Mouse (Mus musculus) forebrain, embryonic 12.5 days (tissue): Measurements from ENCODE around the gene Ntn1. TPM values are rescaled to one million over a fixed set of nuclear protein-coding genes. Genes with fewer than 3 reads are reported as not detected.
A peak's percentile ranks its signal among the peaks of the same experiment; 100 is the strongest.

ENCODE experiments used
- ATAC-seq: fragments of 200-750 bp; cut with Nextera tagmentation; 2 replicates; pipeline ENCODE4 v1.8.0; 2017; ENCODE audit warnings: moderate TSS enrichment; ENCODE audit not compliant: low FRiP score
- H3K27ac ChIP-seq: fragments of 300-500 bp; sonication (generic); 2 replicates; pipeline ENCODE4 v1.5.1; 2016; ENCODE audit warnings: mild to moderate bottlenecking
- H3K27me3 ChIP-seq: fragments of 300-500 bp; sonication (generic); 2 replicates; pipeline ENCODE4 v1.6.1; 2016; ENCODE audit warnings: mild to moderate bottlenecking
- H3K36me3 ChIP-seq: fragments of 300-500 bp; sonication (generic); replicated peaks from 2 replicates; pipeline ENCODE4 v1.6.1; 2016; ENCODE audit warnings: mild to moderate bottlenecking
- H3K4me1 ChIP-seq: fragments of 300-500 bp; sonication (generic); 2 replicates; pipeline ENCODE4 v1.6.1; 2016
- H3K4me2 ChIP-seq: fragments of 300-500 bp; sonication (generic); 2 replicates; pipeline ENCODE4 v1.6.1; 2016; ENCODE audit warnings: mild to moderate bottlenecking, moderate library complexity
- H3K4me3 ChIP-seq: fragments of 300-500 bp; sonication (generic); replicated peaks from 2 replicates; pipeline ENCODE4 v1.5.1; 2016; ENCODE audit warnings: mild to moderate bottlenecking
- H3K9ac ChIP-seq: fragments of 300-500 bp; sonication (generic); 2 replicates; pipeline ENCODE4 v1.6.1; 2016; ENCODE audit warnings: mild to moderate bottlenecking
- H3K9me3 ChIP-seq: fragments of 300-500 bp; sonication (generic); 2 replicates; pipeline ENCODE4 v1.6.1; 2016
- WGBS: fragments of 180-500 bp; shearing (Covaris S2); methylation state at CpG from one replicate; pipeline ENCODE4 v1.1.7; 2016; 5-methylcytosine and 5-hydroxymethylcytosine counted together
- polyA plus RNA-seq: library from polyadenylated mRNA; unstranded; fragments of >200 nt; fragmentation: Nextera tagmentation; extraction: Ambion mirVana; gene quantifications from 2 replicates; pipeline ENCODE4 v1.2.1, GENCODE M21; 2016

The Ntn1 gene
- polyA plus RNA-seq, 1 experiment from 2014 or later = 14.2 TPM

DNA sequence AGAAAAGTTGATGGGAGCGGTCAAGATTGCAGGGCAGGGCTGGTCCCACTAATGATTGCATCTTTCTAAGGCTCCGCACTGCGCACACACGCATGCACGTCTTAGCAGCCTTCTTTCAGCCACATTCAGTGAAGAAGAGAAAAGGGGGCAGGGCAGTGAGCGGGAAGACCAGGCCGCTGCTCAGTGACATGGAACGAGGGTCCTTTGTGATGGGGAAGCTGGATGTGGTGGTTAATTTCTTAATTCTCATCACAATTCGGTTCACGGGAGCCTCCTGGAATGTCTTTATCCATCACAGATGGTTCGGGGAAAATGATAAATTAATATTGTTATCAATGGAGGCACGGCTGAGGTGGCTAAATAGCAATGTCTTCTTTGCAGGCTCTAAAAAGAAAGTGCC, 126.8 kb downstream of the Ntn1 start:
- H3K4me2 ChIP-seq = no peak overlapping the region; the same call in 1 of the 2 replicates
- no peaks in the 10 kb centered on the region for H3K9me3 ChIP-seq
- peaks cover 45% of the 10 kb centered on the region for H3K4me1 ChIP-seq
- H3K4me3 ChIP-seq = no peak overlapping the region
- H3K27me3 ChIP-seq = peaks cover 14% of the 10 kb centered on the region; the same call in 1 of the 2 replicates
- no peaks in the 10 kb centered on the region for H3K36me3 ChIP-seq
- WGBS = 12% methylated on average over 12 of the region's 12 CpGs
- ATAC-seq = peak; percentile 70
- no peak overlapping the region for H3K9ac ChIP-seq
- peak overlapping the region; percentile 83 for H3K27ac ChIP-seq

DNA sequence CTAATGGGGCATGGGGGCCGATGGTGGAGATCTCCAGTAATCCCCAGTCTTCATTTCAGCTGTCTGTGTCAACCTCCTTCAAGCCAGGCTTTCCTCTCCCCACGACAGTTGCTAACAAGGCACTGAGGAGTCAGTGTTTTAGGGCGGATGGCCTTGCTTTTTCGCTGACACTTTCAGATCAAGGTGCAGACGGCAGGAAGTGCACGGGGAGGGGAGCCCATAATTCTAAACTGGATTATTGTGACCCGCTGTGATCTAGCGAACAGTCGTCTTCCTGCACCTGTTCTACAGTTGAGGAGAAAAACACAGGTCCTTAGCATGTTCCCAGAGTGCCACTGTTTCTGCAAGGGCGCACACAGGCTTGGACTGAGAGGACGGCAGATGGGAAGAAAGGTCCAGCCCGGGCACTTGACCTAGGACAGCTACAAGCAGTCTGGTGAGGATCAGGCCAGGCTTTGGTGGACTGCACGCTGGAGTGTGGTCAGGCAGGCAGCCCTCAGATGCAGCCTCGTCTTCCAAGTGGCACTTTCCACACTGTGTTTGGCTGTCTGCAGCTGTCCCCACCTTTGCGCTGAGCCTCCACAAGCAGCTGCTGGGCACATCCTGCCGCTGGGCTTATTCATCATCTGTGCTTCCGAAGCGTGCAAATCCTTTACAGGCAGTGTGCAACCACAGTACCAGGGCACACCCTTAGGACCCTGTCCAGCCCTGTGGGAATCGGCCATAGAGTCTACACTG, 129.7 kb downstream of the Ntn1 start:
- H3K9ac ChIP-seq = no peak overlapping the region

DNA sequence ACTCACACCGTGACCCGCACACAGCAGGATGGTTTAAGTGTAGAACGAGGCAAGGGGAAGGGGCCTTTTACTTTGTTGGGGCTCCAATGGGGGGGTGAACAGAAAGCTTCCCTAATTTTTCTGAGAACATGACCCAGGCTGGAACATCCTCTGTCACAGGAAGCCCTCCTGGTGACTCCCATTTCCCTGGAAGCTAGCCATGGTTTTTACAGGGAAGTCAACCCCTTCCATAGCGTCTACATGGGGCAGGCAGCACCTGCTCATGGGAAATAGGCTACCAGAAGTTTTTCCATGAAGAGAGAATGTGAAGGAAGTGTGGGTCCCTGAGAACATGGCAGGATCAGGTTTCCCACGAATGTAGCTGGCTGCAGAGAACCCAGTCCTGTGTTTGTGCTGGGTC, 136.3 kb downstream of the Ntn1 start:
- Histone ChIP-seq H3K27me3 (no peaks in the 10 kb centered on the region), H3K36me3 (no peaks in the 10 kb centered on the region), H3K9me3 (no peaks in the 10 kb centered on the region), H3K4me3 (no peak overlapping the region), H3K9ac (no peak overlapping the region), H3K4me2 (no peak overlapping the region), H3K4me1 (peaks cover 3% of the 10 kb centered on the region; the same call in 1 of the 2 replicates), H3K27ac (no peak overlapping the region)
- 92% methylated on average over 5 of the region's 5 CpGs for WGBS
- ATAC-seq = no peak

More for the DNA sequence above, 129.7 kb downstream of the Ntn1 start:
- H3K4me1 ChIP-seq = peaks cover 44% of the 10 kb centered on the region
- no peak overlapping the region for H3K4me3 ChIP-seq
- WGBS = 79% methylated on average over 19 of the region's 19 CpGs
- no peak overlapping the region for H3K27ac ChIP-seq
- ATAC-seq = no peak
- H3K27me3 ChIP-seq = peaks cover 1% of the 10 kb centered on the region; the same call in 1 of the 2 replicates
- no peaks in the 10 kb centered on the region for H3K9me3 ChIP-seq
- no peak overlapping the region for H3K4me2 ChIP-seq
- no peaks in the 10 kb centered on the region for H3K36me3 ChIP-seq

DNA sequence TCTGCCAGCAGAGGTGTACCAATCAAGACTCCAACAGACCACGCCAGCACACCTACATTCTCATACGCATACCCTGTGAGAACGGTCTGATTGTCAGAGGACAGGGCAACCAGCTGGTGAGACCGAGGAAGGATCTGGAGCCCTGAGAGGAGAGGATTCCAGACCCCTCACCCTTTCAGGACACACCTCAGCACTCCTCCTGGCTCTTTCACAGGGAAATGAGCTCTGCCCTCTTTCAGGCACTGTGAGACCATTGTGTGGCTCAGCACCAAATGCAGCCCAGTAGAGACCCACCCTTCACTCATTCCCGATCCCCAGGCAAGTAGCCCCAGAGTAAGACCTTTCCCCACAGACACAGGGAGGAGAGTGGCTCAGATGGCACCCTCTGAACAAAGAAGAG, 137.5 kb downstream of the Ntn1 start:
- WGBS = 89% methylated on average over 5 of the region's 5 CpGs
- H3K27ac ChIP-seq = no peak overlapping the region

DNA sequence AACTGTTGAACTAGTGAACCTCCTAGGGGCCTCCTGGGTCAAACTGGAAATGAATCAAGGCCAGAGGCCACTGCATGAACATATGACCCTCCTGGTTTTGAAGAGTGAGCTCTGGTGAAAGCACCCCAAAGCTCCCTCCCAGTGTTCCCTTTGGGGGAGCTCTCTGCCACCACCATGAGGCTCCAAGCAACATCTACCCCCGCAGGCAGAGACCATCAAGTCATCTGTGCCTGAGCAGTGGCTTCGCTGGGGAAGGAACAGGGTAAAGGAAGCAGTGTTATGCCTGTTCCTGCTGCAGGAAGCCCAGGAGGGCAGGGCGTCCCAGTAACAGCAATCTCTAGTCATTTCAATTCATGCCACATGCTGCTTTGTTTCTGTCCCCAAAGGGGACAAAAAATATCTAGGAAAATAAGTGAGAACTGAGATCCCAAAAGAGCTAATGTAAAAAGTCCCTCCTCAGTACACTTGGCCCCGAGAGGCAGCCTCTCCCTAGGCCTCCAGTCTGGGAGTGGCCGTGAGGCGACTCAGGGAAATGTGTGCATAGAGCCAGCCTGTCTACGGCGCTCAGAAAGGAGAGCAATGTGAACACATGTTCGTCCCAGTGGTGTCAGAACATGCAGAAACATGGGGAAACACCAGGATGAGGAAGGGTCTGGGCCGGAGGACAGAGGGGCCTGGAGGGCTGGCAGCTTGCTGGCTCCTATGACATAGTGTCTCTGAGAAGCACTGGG, 139.3 kb downstream of the Ntn1 start:
- Histone ChIP-seq H3K27me3 (no peaks in the 10 kb centered on the region), H3K9me3 (no peaks in the 10 kb centered on the region), H3K27ac (no peak overlapping the region), H3K9ac (no peak overlapping the region), H3K36me3 (no peaks in the 10 kb centered on the region), H3K4me1 (0 out of 2 replicates have a peak, but pooled peaks cover 3% of the 10 kb centered on the region), H3K4me3 (no peak overlapping the region), H3K4me2 (no peak overlapping the region)
- ATAC-seq = no peak
- WGBS = 88% methylated on average over 10 of the region's 10 CpGs

More for the DNA sequence above, 137.5 kb downstream of the Ntn1 start:
- no peaks in the 10 kb centered on the region for H3K9me3 ChIP-seq
- no peak overlapping the region for H3K4me3 ChIP-seq
- no peaks in the 10 kb centered on the region for H3K36me3 ChIP-seq
- no peak overlapping the region for H3K4me2 ChIP-seq
- ATAC-seq = no peak
- no peaks in the 10 kb centered on the region for H3K27me3 ChIP-seq
- H3K4me1 ChIP-seq = 0 out of 2 replicates have a peak, but pooled peaks cover 3% of the 10 kb centered on the region
- H3K9ac ChIP-seq = no peak overlapping the region

DNA sequence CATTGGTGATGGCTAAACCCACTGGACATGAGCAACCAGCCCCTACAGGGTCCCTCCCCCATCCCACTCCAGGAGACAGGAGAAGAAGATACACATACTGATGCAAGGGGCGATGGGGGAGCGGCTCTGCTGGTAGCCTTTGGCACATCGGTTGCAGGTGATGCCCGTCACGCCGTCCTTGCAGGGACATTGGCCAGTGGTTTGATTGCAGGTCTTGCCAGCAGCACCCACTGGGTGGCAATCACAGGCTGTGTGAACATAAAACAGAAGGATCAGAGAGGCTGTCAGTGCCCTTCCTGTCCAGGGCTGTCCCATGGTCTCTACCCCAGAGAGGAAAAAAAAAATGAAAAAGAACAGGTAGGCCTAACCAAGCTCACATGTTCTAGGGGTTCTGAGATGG, 140.2 kb downstream of the Ntn1 start:
- H3K27me3 ChIP-seq = no peaks in the 10 kb centered on the region
- 96% methylated on average over 6 of the region's 6 CpGs for WGBS
- H3K4me3 ChIP-seq = no peak overlapping the region
- H3K9ac ChIP-seq = no peak overlapping the region
- 0 out of 2 replicates have a peak, but pooled peaks cover 3% of the 10 kb centered on the region for H3K4me1 ChIP-seq
- H3K4me2 ChIP-seq = no peak overlapping the region
- no peaks in the 10 kb centered on the region for H3K9me3 ChIP-seq
- no peak for ATAC-seq
- no peaks in the 10 kb centered on the region for H3K36me3 ChIP-seq
- H3K27ac ChIP-seq = no peak overlapping the region

DNA sequence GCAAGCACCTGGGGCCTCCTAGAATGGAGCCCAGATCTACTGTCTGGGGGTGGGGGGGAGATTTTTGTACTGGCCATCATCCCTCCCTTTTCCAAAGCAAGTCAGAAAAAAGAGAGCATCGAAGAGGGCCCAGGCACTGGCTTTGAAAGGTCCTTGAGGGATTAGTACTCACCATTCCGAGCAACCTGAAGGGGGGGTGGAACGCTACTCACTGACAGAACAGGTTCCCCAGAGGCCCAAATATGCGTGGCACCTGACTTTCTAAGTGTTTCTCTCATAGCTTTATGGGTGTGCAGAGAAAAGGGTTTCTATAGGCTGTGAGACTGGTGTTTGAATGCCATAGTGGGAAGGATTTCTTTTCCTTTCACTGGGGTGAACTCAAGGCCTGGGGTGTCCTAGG, 142.1 kb downstream of the Ntn1 start:
- Histone ChIP-seq H3K4me3 (no peak overlapping the region), H3K9ac (no peak overlapping the region), H3K27ac (no peak overlapping the region), H3K9me3 (no peaks in the 10 kb centered on the region), H3K4me2 (no peak overlapping the region), H3K27me3 (no peaks in the 10 kb centered on the region), H3K36me3 (no peaks in the 10 kb centered on the region), H3K4me1 (0 out of 2 replicates have a peak, but pooled peaks cover 3% of the 10 kb centered on the region)
- WGBS = 75% methylated on average over 4 of the region's 4 CpGs
- ATAC-seq = no peak

DNA sequence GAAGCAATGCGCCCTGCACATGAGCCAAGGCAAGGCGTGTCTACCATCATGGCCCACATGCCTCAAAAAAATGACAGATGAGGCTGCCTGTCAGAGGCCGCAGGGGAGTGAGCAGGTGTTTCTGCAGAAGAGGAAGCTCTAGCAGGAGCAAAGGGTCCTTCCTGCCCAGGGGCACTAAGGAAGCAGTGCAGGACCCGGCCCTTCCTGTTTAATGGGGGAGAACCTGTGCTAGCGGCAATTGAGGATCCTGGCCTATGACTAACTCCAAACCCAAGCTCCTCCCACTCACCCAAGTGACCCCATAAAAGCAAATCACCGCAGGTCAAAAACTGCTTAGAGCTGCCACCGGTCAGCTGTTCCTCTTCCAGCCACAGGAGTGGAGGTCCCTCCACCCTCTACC, 147.1 kb downstream of the Ntn1 start:
- H3K4me3 ChIP-seq = no peak overlapping the region
- no peaks in the 10 kb centered on the region for H3K9me3 ChIP-seq
- WGBS = 93% methylated on average over 7 of the region's 7 CpGs
- H3K9ac ChIP-seq = no peak overlapping the region
- 0 out of 2 replicates have a peak, but pooled peaks cover 3% of the 10 kb centered on the region for H3K27me3 ChIP-seq
- no peak for ATAC-seq
- peaks cover 5% of the 10 kb centered on the region; the same call in 1 of the 2 replicates for H3K4me1 ChIP-seq
- H3K27ac ChIP-seq = no peak overlapping the region
- H3K36me3 ChIP-seq = no peaks in the 10 kb centered on the region
- no peak overlapping the region for H3K4me2 ChIP-seq

DNA sequence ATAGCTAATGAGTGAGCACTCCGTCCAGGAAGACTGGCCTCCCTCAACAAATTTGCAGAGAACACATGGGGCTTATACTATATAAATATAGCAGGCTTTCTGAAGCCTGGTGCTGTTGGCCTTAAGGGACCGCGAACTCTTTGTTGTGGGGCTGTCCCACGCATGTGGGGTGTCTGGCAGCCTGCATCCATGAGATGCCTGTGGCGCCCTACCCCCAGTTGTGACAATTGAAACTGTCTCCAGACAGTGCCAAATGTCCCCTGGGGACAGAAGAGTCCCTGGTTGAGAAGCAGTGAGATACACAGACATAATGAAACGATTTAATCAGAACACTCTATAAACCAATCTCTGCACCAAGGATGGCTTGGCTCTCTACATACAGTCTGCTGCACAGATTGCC, 150.5 kb downstream of the Ntn1 start:
- Histone ChIP-seq H3K9me3 (no peaks in the 10 kb centered on the region), H3K9ac (no peak overlapping the region), H3K4me2 (no peak overlapping the region), H3K4me1 (peaks cover 15% of the 10 kb centered on the region; the same call in 1 of the 2 replicates), H3K27me3 (0 out of 2 replicates have a peak, but pooled peaks cover 4% of the 10 kb centered on the region), H3K27ac (no peak overlapping the region), H3K36me3 (no peaks in the 10 kb centered on the region), H3K4me3 (no peak overlapping the region)
- ATAC-seq = no peak
- WGBS = 79% methylated on average over 6 of the region's 6 CpGs

DNA sequence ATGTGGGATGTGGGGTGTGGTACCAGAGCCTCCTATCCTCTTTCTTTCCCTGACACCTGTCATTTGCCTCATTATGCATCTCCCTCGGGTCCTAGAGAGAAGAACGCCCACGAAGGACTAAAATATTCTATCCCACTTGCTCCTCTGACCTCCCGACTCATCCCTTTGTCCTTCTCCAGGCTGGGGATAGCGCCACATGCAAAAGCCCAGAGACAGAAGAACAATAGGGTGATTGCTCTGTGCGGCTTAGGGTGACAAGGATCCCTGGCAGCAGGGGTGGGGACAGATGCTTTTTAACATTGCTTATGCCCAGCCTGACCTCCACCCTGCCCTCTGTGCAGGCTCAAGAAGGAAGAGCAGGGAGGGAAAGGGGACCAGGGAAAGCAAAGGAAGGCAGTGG, 152.7 kb downstream of the Ntn1 start:
- Histone ChIP-seq H3K9me3 (0 out of 2 replicates have a peak, but pooled peaks cover 3% of the 10 kb centered on the region), H3K4me2 (no peak overlapping the region), H3K4me3 (no peak overlapping the region), H3K27ac (no peak overlapping the region), H3K4me1 (peaks cover 31% of the 10 kb centered on the region), H3K9ac (no peak overlapping the region), H3K27me3 (0 out of 2 replicates have a peak, but pooled peaks cover 4% of the 10 kb centered on the region), H3K36me3 (no peaks in the 10 kb centered on the region)
- 12% methylated on average over 6 of the region's 6 CpGs for WGBS
- no peak for ATAC-seq

DNA sequence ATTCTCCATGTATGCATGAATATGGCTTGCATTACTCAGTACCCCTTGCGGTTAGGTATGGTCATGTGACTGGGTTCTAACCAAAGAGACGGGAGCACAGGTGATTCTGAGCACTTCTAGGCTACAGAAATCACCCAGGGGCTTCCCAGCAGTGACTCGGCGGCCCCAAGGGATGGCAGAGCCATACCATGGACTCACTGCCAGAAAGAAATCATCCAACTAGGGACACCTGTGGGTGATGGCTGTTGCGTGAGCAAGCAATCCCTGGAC, 155.7 kb downstream of the Ntn1 start:
- H3K27me3 ChIP-seq = peaks cover 10% of the 10 kb centered on the region; the same call in 1 of the 2 replicates
- H3K4me1 ChIP-seq = peaks cover 27% of the 10 kb centered on the region
- peak overlapping the region; percentile 70; the same call in 1 of the 2 replicates for H3K27ac ChIP-seq
- no peaks in the 10 kb centered on the region for H3K36me3 ChIP-seq
- H3K4me3 ChIP-seq = no peak overlapping the region
- WGBS = 87% methylated on average over 5 of the region's 5 CpGs
- no peak overlapping the region for H3K4me2 ChIP-seq
- ATAC-seq = no peak
- H3K9ac ChIP-seq = no peak overlapping the region
- 0 out of 2 replicates have a peak, but pooled peaks cover 3% of the 10 kb centered on the region for H3K9me3 ChIP-seq

DNA sequence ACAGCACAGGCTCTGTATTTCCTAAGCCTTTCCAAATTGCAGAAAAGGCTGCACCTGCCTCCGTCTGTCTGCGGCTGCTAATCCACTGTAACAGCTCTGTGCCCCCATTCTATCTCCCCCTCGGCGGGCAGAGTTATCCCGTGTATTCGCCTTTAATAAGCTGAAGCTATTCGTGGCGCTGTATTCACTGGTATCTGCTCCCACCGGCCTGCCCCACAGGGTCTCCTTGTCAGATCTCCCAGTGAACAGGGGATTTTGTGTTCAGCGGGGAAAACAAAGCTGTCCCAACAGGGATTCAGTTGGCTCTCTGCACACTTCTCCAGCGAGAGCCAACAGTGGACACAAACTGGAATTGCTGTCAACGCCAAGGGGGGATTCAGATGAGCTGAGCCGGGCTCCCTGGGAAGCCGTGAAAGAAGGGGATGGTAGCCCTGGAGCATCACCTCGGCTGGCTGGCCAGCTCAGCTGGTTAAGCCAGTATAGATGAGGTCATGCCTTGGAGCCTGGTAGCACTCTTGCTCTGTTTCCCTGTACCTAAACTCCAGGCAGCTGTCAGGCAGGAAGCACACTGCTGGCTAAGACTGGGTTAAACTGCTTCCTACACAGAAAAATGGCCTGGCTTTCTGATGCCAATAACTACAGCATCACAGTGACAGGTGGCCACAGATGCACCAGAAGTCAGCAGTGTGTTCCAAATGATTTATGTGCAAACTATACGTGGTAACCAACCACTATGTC, 156.2 kb downstream of the Ntn1 start:
- no peak for ATAC-seq
- H3K27me3 ChIP-seq = peaks cover 10% of the 10 kb centered on the region; the same call in 1 of the 2 replicates
- no peak overlapping the region for H3K9ac ChIP-seq
- no peaks in the 10 kb centered on the region for H3K36me3 ChIP-seq
- H3K4me3 ChIP-seq = no peak overlapping the region
- no peak overlapping the region for H3K4me2 ChIP-seq
- peaks cover 31% of the 10 kb centered on the region for H3K4me1 ChIP-seq
- H3K9me3 ChIP-seq = 0 out of 2 replicates have a peak, but pooled peaks cover 3% of the 10 kb centered on the region
- peak overlapping the region; percentile 70 for H3K27ac ChIP-seq
- WGBS = 41% methylated on average over 16 of the region's 16 CpGs
